Mouse (Mus musculus) CH12F3 (cell line): ENCODE data around the gene Rnf13.
"Not testable (repeated sequence)": the region's sequence is repeated elsewhere in the genome, so short reads cannot be mapped to it uniquely, and the experiment has no call there.

Experiments used
- in situ Hi-C: fragments of 300-500 bp; cut with MboI; formaldehyde crosslinking; loops from 2 replicates; pipeline ENCODE4 v1.14.3; 2020; ENCODE audit warnings: low sequenced_read_pairs

The Rnf13 gene

GRCm38 (mm10) chr3:57735511-57736370 lies at the start of gene Rnf13:
Gene Rnf13 (plus strand): TSS chr3:57736062.
- in situ Hi-C loops, result no loop called here

DNA sequence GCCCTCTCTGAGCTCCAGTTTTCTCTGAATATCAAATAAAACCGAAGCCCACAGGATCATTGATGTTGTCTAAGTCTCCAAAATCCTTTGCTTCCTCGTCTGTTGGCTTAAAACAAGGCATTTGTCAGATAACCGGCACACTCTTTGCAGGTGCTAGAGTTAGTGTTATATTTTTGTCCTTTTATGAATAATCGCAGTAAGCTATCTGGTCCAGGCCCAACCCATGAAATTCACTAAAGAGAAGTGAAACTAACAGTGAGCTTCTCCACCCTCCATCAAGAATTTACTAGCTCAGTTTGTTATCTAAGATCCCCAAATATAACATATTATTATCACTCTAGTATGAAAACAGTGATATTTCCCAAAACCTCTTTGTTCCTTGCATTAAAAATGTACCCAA lies 44.1 kb upstream of the Rnf13 start:
- in situ Hi-C loops, result no loop called here

DNA sequence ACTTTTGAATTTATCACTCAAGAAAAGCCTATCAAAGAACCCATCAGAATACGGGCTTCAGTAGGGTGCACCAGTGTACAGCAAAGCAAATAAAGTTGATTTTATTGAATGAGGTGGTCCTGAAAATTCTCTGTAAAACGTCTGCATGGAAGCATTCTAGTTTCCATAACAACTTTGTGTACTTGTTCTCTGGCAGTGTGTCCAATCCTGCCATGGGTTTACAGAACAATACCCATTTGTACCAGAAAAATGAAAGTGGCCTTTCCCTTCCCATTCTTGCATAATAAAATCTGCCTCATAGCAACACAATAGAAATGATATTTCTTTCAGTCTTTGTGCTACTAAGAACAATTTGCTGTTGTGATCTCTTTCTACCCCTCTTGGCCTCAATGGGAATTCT lies 43.1 kb upstream of the Rnf13 start, which contains the start of gene Ankub1:
Gene Ankub1, minus strand, starts transcription at position 81 of the 400 bp plus-strand sequence.
- in situ Hi-C loops, result no loop called here

- in situ Hi-C loops, result no loop called here
Observed at GRCm38 (mm10) chr3:57696249-57696648, 39.6 kb upstream of the Rnf13 start.

GRCm38 (mm10) chr3:57696779-57697178 lies 39.1 kb upstream of the Rnf13 start:
- in situ Hi-C loops, result no loop called here

DNA sequence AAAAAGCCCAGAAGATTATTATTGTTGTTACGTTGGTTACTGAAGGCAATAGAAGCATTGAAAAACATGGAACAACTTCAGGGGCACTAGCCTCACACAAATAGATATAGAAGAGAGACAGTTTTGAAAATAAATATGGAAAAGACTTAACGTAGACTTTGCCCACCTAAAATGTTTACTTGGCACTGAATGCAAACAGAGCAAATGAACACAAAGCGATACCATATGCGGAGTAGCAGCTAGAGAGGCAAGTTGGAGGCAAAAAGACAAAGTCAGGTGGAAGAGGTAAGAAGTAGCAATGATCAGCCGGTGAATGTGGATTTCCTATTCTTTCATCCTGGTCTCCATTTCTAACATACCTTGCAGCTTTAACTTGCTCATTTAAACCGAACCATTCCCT lies 21.7 kb upstream of the Rnf13 start:
- in situ Hi-C loops, result no loop called here

- in situ Hi-C loops, result no loop called here
Observed at GRCm38 (mm10) chr3:57732206-57732915, 3.5 kb upstream of the Rnf13 start.

GRCm38 (mm10) chr3:57736419-57737095 lies 695 bp downstream of the Rnf13 start:
- in situ Hi-C loops, result no loop called here

DNA sequence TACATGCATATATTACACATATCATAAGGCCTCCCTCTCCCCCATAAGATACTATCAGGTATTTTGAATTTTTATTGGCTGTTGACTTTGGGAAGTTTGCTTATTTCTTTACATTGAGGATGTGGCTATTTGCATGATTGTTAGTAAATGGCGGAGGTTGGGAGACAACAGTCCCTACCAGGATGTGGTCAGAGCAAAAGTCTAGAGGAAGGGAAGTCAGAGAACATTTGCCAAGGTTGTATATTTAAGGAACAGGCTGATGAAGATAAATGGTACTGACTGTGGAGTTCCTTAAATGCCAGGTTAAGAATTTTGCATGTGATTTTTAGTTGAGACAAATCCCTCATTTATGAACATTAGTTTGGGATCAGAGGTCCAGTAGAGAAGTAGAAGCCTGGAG lies 4.0 kb downstream of the Rnf13 start:
- in situ Hi-C loops, result no loop called here

- in situ Hi-C loops, result no loop called here
Observed at GRCm38 (mm10) chr3:57748576-57749267, 12.9 kb downstream of the Rnf13 start.

DNA sequence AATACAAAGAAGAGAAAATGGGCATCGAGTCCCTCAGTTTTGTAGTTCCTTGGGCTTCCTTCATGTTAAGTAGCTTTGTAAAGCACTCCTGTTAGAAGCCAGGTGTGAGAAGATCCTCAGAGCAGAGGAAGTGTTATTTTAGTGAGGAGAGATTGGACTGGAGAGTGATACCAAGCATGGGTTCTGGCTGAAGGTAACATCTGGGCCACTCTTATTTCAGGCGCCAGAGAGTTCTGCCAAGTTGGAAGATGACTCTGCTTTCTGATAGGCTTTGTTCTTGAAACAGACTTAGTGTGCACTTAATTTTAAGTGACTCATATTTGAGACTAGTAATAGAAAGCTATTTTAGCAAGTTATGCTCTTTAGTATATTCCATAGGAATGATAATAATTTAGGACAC lies 41.1 kb downstream of the Rnf13 start:
- in situ Hi-C loops, result no loop called here

- in situ Hi-C loops, result no loop called here
Observed at GRCm38 (mm10) chr3:57788472-57788871, 52.6 kb downstream of the Rnf13 start.

- in situ Hi-C loops, result no loop called here
Observed at GRCm38 (mm10) chr3:57789005-57789962, 53.4 kb downstream of the Rnf13 start.

DNA sequence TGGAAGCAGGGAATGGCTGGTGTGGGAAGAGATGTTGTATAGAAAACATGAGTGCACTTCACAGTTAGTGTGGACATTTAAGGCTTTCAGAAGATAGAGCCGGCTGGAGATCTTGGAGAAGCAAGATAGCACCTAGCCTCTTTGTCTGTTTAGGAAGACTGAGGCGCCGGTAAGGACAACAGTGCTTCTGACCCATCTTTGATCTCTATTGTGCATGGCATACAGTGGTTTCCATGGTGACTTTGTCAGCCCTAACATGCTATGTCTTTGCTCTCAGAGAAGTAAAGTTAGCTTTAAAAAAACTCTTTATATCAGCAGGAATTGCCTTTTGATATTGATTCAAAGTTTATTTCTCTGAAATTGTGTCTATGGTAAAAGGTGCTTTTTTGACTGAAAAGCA lies 55.2 kb downstream of the Rnf13 start:
- in situ Hi-C loops, result no loop called here

GRCm38 (mm10) chr3:57795071-57795470 lies 59.2 kb downstream of the Rnf13 start:
- in situ Hi-C loops, result not testable (repeated sequence)

- in situ Hi-C loops, result no loop called here
Observed at GRCm38 (mm10) chr3:57815447-57815846, 79.6 kb downstream of the Rnf13 start.

DNA sequence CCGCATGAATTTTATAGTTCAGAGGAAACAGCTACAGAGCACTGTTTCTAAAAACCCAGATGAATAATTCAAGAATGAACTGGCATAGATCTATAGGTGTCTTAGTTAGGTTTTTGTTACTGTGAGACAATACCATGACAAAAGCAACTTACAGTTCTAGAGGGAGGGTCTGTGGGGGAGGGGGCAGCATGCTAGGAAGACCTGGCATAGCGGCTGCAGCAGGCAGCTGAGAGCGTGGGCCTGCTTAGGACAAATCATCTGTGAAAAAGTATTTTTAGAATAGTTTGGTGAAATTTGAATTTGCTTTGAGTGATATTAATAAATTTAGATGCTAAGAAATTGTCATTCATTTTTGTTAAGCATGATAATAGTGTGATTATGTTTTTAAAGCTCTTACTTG lies 90.0 kb downstream of the Rnf13 start:
- in situ Hi-C loops, result loop anchor here (25.0 kb wide), 1 partner anchor 586 kb away; the partner anchor contains the start of gene Tsc22d2

DNA sequence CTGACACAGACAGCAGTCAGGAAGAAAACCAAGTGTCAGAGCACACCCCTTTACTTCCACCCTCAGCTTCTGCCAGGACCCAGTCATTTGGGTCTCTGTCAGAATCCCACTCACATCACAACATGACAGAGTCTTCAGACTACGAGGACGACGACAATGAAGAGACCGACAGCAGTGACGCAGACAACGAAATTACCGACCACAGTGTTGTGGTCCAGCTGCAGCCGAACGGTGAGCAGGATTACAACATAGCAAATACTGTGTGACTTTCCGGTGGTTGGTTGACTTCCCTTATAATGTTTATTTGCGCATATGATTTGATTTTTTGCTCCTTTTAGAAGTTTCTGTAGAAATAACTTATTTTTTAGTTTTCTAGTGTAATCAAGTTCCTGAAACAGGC lies 97.7 kb downstream of the Rnf13 start:
- in situ Hi-C loops, result loop anchor here (10.0 to 25.0 kb wide), 2 partner anchors 291 to 579 kb away; partner anchors contain the start of gene Tsc22d2

DNA sequence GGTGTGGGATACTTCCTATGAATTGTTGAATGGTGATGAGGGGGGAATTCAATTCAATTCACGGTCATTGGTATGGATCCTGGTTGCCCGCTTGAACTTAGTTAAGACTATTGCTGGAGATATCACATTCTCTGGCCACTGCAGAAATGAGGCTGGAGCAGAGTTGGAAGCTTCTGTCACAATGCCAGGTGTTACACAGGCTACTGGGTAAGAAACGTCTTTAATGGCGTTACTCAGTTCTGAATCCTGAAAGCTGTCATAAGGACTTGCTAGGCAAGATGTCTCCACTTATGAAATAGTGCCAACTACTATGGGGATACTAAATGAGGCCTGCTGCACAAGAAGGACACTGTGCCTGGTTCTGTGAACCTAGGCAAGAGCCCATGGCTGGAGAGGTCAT lies 101.0 kb downstream of the Rnf13 start:
- in situ Hi-C loops, result loop anchor here (10.0 to 25.0 kb wide), 2 partner anchors 288 to 575 kb away; partner anchors contain the start of gene Tsc22d2
